Comparison of ENCODE assay signal across 8 mouse cellular contexts in the genomic region with DNA sequence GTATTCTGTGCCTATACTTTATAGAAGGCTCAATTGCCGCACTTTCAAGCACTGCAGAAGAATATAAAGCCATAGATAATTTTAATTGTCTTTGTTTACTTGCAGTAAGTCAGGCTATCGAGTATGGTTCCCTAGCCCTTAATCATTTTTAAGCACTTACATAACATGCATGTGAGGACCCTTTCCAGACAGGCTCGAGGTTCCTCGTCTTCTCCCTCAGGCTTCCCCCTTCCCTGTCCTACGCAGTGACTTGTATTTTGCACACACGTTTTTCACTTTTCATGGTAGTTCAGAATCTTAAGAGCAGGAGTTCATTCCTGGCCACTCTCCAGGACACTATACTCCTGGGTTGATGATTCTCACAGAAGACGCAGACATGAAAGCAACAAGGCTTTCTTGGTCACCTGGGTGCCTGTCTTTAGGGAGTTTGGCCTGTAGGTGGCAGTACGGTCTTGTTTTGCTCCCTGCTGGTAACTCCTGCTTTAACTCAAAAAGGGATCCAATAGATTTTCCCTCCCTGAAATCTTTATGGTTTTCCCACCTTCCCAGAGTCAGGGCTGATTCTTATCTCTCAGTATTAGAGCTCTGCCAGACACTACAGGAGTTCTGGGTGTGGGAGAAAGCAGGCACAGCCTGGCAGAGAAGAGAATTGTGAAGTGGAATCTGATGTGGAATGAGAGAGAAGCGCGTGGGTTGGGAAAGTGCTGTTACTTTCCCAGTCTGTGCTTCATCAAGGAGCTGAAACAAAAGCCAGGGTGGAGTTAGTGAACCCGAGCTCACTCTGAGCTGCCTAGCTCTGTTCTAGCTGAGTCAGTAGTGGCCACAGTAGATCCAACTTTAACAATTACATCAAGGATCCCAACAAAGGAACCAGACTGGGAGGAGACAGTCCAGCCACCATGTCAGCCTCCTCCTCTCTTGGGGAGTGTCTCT.
A peak's percentile ranks its signal among the peaks of the same experiment; 100 is the strongest.
DNase-seq lines count a peak whose midpoint lies in the region; ATAC-seq and TF ChIP-seq lines count a peak whose summit lies in the region.

No protein-coding gene starts in this region.

- H3K4me2 ChIP-seq in intestine, postnatal 0 days (replicated peaks; ENCODE audit: low read depth), result no peak overlapping the region; the same call in 1 of the 2 replicates
- 0 out of 2 replicates have a peak overlapping the region, but pooled peaks have one; percentile 11 for H3K4me2 ChIP-seq in midbrain, embryonic 14.5 days (ENCODE audit: low read length)
- peak overlapping the region; percentile 28; the same call in 1 of the 2 replicates for H3K4me2 ChIP-seq in stomach, postnatal 0 days (replicated peaks; ENCODE audit: low read depth)

- DNase-seq in CD4-positive, CD25-positive, alpha-beta regulatory T cell, adult 2 months (ENCODE audit: low read depth, low spot score), result peak; percentile 4
- DNase-seq in cerebellum, postnatal 36 days, result peak; percentile 16 to 17
- peak; percentile 63 for DNase-seq in gastrocnemius, postnatal 10 days
- DNase-seq in left cerebral cortex, postnatal 14 days (ENCODE audit: low spot score in 2 of 2), result peak; percentile 84 to 86
- peak; percentile 86 for DNase-seq in midbrain, embryonic 14.5 days
- peak; percentile 78 for DNase-seq in stomach, postnatal 0 days (ENCODE audit: low spot score)

- TF ChIP-seq CTCF in intestine, postnatal 0 days (IDR thresholded peaks at IDR 0.05; ENCODE audit: low read depth), result peak; percentile 84
- peak; percentile 86 for TF ChIP-seq CTCF in stomach, postnatal 0 days (IDR thresholded peaks at IDR 0.05; ENCODE audit: low read depth)

- H3K9ac ChIP-seq in intestine, postnatal 0 days (ENCODE audit: low read depth, low read length), result no peak overlapping the region
- no peak overlapping the region for H3K9ac ChIP-seq in midbrain, embryonic 14.5 days (replicated peaks; ENCODE audit: low read length)
- H3K9ac ChIP-seq in stomach, postnatal 0 days (ENCODE audit: low read length), result no peak overlapping the region

- TF ChIP-seq EP300 in stomach, postnatal 0 days (optimal IDR thresholded peaks at IDR 0.05), result no peak

- intact Hi-C loops in left cerebral cortex, postnatal 14 days (cut with DNase I), result no loop called here

- no peak overlapping the region for H3K4me3 ChIP-seq in intestine, postnatal 0 days (ENCODE audit: low read depth, low read length)
- no peak overlapping the region for H3K4me3 ChIP-seq in midbrain, embryonic 14.5 days (replicated peaks; ENCODE audit: low read depth, low read length)
- no peak overlapping the region for H3K4me3 ChIP-seq in stomach, postnatal 0 days (ENCODE audit: low read depth, low read length)

- H3K4me1 ChIP-seq in intestine, postnatal 0 days (replicated peaks; ENCODE audit: control insufficient read depth, insufficient read depth, low read length), result no peaks in the 10 kb centered on the region
- no peaks in the 10 kb centered on the region for H3K4me1 ChIP-seq in midbrain, embryonic 14.5 days (ENCODE audit: control insufficient read depth, insufficient read depth, low read length)
- H3K4me1 ChIP-seq in stomach, postnatal 0 days (replicated peaks; ENCODE audit: control insufficient read depth, insufficient read depth), result no peaks in the 10 kb centered on the region

- ATAC-seq in CD4-positive, CD25-positive, alpha-beta regulatory T cell, adult 4 months, result no peak
- peak; percentile 61 for ATAC-seq in intestine, postnatal 0 days
- ATAC-seq in midbrain, embryonic 14.5 days (ENCODE audit: low FRiP score, low TSS enrichment), result peak; percentile 55
- ATAC-seq in stomach, postnatal 0 days (ENCODE audit: low FRiP score, low TSS enrichment), result peak; percentile 76

- no peaks in the 10 kb centered on the region for H3K27me3 ChIP-seq in intestine, postnatal 0 days (replicated peaks; ENCODE audit: control insufficient read depth, insufficient read depth, low read length)
- no peaks in the 10 kb centered on the region for H3K27me3 ChIP-seq in midbrain, embryonic 14.5 days (ENCODE audit: control insufficient read depth, insufficient read depth, low read length)
- no peaks in the 10 kb centered on the region for H3K27me3 ChIP-seq in stomach, postnatal 0 days (ENCODE audit: control insufficient read depth, insufficient read depth, low read length)

- 35% methylated on average over 11 of the region's 11 CpGs for WGBS in intestine, postnatal 0 days
- 47% methylated on average over 11 of the region's 11 CpGs for WGBS in midbrain, embryonic 14.5 days
- 33% methylated on average over 11 of the region's 11 CpGs for WGBS in stomach, postnatal 0 days

- no peaks in the 10 kb centered on the region for H3K9me3 ChIP-seq in intestine, postnatal 0 days (ENCODE audit: control insufficient read depth)
- no peaks in the 10 kb centered on the region for H3K9me3 ChIP-seq in midbrain, embryonic 14.5 days (ENCODE audit: control insufficient read depth, low read length)
- no peaks in the 10 kb centered on the region for H3K9me3 ChIP-seq in stomach, postnatal 0 days (ENCODE audit: control insufficient read depth, low read length)

- no peak overlapping the region for H3K27ac ChIP-seq in intestine, postnatal 0 days (ENCODE audit: low read depth, low read length)
- no peak overlapping the region for H3K27ac ChIP-seq in midbrain, embryonic 14.5 days (replicated peaks; ENCODE audit: low read depth, low read length)
- H3K27ac ChIP-seq in stomach, postnatal 0 days (replicated peaks), result no peak overlapping the region

- no peaks in the 10 kb centered on the region for H3K36me3 ChIP-seq in intestine, postnatal 0 days (ENCODE audit: control insufficient read depth, insufficient read depth)
- H3K36me3 ChIP-seq in midbrain, embryonic 14.5 days (ENCODE audit: control insufficient read depth, insufficient read depth, low read length), result no peaks in the 10 kb centered on the region
- no peaks in the 10 kb centered on the region for H3K36me3 ChIP-seq in stomach, postnatal 0 days (ENCODE audit: control insufficient read depth, insufficient read depth, low read length)

Comparison
In these comparisons a context has a peak if more than half of its experiments do, and no peak if none do; other contexts are left out.
1. DNase-seq: peak in every context shown above with its lines; median percentile 86 in midbrain, embryonic 14.5 days; 85 in left cerebral cortex, postnatal 14 days; 78 in stomach, postnatal 0 days; 63 in gastrocnemius, postnatal 10 days; 16 in cerebellum, postnatal 36 days; 4 in CD4-positive, CD25-positive, alpha-beta regulatory T cell, adult 2 months.